Mouse (Mus musculus) T-helper 1 cell (primary cell): ENCODE measurements around the gene Baiap2l2.

Source experiments
- in situ Hi-C: fragments of 300-600 bp; cut with MboI, MseI; formaldehyde crosslinking; loops from one replicate; pipeline ENCODE4 v1.15.1; 2025; ENCODE audit warnings: high pct_unique_total_duplicates

The Baiap2l2 gene

GRCm38 (mm10) chr15:79285399-79285798 lies at the start of gene Baiap2l2:
Gene Baiap2l2, minus strand, starts transcription at chr15:79285537.
- in situ Hi-C loops = no loop called here

- in situ Hi-C loops = no loop called here
Observed at GRCm38 (mm10) chr15:79333409-79333808, 48.1 kb upstream of the Baiap2l2 start.

GRCm38 (mm10) chr15:79330521-79330920 lies 45.2 kb upstream of the Baiap2l2 start:
- in situ Hi-C loops = no loop called here

- in situ Hi-C loops = no loop called here
Observed at GRCm38 (mm10) chr15:79329979-79330363, 44.6 kb upstream of the Baiap2l2 start.

- in situ Hi-C loops = no loop called here
Observed at GRCm38 (mm10) chr15:79329346-79329978, 44.1 kb upstream of the Baiap2l2 start.

- in situ Hi-C loops = no loop called here
Observed at GRCm38 (mm10) chr15:79328939-79329275, 43.6 kb upstream of the Baiap2l2 start.

- in situ Hi-C loops = no loop called here
Observed at GRCm38 (mm10) chr15:79328058-79328938, 43.0 kb upstream of the Baiap2l2 start, which contains the start of gene Pla2g6. Gene Pla2g6, minus strand, starts transcription at chr15:79328390.

GRCm38 (mm10) chr15:79326971-79327961 lies 41.9 kb upstream of the Baiap2l2 start:
- in situ Hi-C loops = no loop called here

- in situ Hi-C loops = no loop called here
Observed at GRCm38 (mm10) chr15:79326264-79326663, 40.9 kb upstream of the Baiap2l2 start.

GRCm38 (mm10) chr15:79325742-79326141 lies 40.4 kb upstream of the Baiap2l2 start:
- in situ Hi-C loops = no loop called here

GRCm38 (mm10) chr15:79324373-79324772 lies 39.0 kb upstream of the Baiap2l2 start:
- in situ Hi-C loops = no loop called here

GRCm38 (mm10) chr15:79323791-79324155 lies 38.4 kb upstream of the Baiap2l2 start:
- in situ Hi-C loops = no loop called here

- in situ Hi-C loops = no loop called here
Observed at GRCm38 (mm10) chr15:79322991-79323790, 37.9 kb upstream of the Baiap2l2 start.

- in situ Hi-C loops = no loop called here
Observed at GRCm38 (mm10) chr15:79322281-79322990, 37.1 kb upstream of the Baiap2l2 start.

GRCm38 (mm10) chr15:79321733-79322190 lies 36.4 kb upstream of the Baiap2l2 start:
- in situ Hi-C loops = no loop called here

- in situ Hi-C loops = no loop called here
Observed at GRCm38 (mm10) chr15:79313848-79314369, 28.6 kb upstream of the Baiap2l2 start.

- in situ Hi-C loops = no loop called here
Observed at GRCm38 (mm10) chr15:79307861-79308260, 22.5 kb upstream of the Baiap2l2 start.

GRCm38 (mm10) chr15:79306043-79306637 lies 20.8 kb upstream of the Baiap2l2 start:
- in situ Hi-C loops = no loop called here

- in situ Hi-C loops = no loop called here
Observed at GRCm38 (mm10) chr15:79304832-79305231, 19.5 kb upstream of the Baiap2l2 start.

- in situ Hi-C loops = no loop called here
Observed at GRCm38 (mm10) chr15:79303725-79304124, 18.4 kb upstream of the Baiap2l2 start.
